Mouse (Mus musculus) liver, postnatal 0 days (tissue): Measurements from ENCODE around the gene Neurl1b. TPM values are rescaled to one million over a fixed set of nuclear protein-coding genes. Genes with fewer than 3 reads are reported as not detected.

Experiments
- ATAC-seq: fragments of 200-750 bp; cut with Nextera tagmentation; 2 replicates; pipeline ENCODE4 v1.8.0; 2017; ENCODE audit warnings: mild to moderate bottlenecking, moderate library complexity
- DNase-seq: peaks from one replicate; pipeline ENCODE4 v3.0.0-alpha.2; 2016
- H3K27ac ChIP-seq: fragments of 300-500 bp; sonication (generic); 2 replicates; pipeline ENCODE4 v1.5.1; 2014; ENCODE audit warnings: antibody characterized with exemption, moderate library complexity, mild to moderate bottlenecking, low read depth
- H3K27me3 ChIP-seq: fragments of 300-500 bp; sonication (generic); 2 replicates; pipeline ENCODE4 v1.6.1; 2014; ENCODE audit warnings: low read length, control low read depth, mixed read lengths; ENCODE audit not compliant: insufficient read depth
- H3K36me3 ChIP-seq: fragments of 300-500 bp; sonication (generic); replicated peaks from 2 replicates; pipeline ENCODE4 v1.6.1; 2014; ENCODE audit warnings: mild to moderate bottlenecking, control low read depth, low read length, moderate library complexity, mixed read lengths; ENCODE audit not compliant: insufficient read depth
- H3K4me1 ChIP-seq: fragments of 300-500 bp; sonication (generic); 2 replicates; pipeline ENCODE4 v1.6.1; 2014; ENCODE audit warnings: antibody characterized with exemption, mild to moderate bottlenecking, control low read depth; ENCODE audit not compliant: insufficient read depth
- H3K4me2 ChIP-seq: fragments of 300-500 bp; sonication (generic); 2 replicates; pipeline ENCODE4 v1.6.1; 2014; ENCODE audit warnings: low read depth, mild to moderate bottlenecking, low read length, moderate library complexity, mixed read lengths
- H3K4me3 ChIP-seq: fragments of 300-500 bp; sonication (generic); 2 replicates; pipeline ENCODE4 v1.5.1; 2014; ENCODE audit warnings: low read depth, low read length
- H3K9ac ChIP-seq: fragments of 300-500 bp; sonication (generic); replicated peaks from 2 replicates; pipeline ENCODE4 v1.6.1; 2014; ENCODE audit warnings: mild to moderate bottlenecking, moderate library complexity
- H3K9me3 ChIP-seq: fragments of 300-500 bp; sonication (generic); 2 replicates; pipeline ENCODE4 v1.6.1; 2016; ENCODE audit warnings: mild to moderate bottlenecking, control low read depth, low read length, mixed read lengths
- CTCF ChIP-seq: sonication (generic); IDR thresholded peaks from 2 replicates; pipeline ENCODE4 v1.5.1; 2016; ENCODE audit warnings: antibody characterized with exemption, low read depth
- EP300 ChIP-seq: IDR thresholded peaks from 2 replicates; pipeline ENCODE4 v1.6.1; 2016; ENCODE audit warnings: antibody characterized with exemption, low read depth, mild to moderate bottlenecking
- WGBS: fragments of 180-500 bp; shearing (Covaris S2); extraction: QIAGEN DNeasy Blood & Tissue Kit; methylation state at CpG from one replicate; pipeline ENCODE4 v1.1.7; 2014; ENCODE audit not compliant: insufficient replicate concordance; 5-methylcytosine and 5-hydroxymethylcytosine counted together
- polyA plus RNA-seq: library from polyadenylated mRNA; unstranded; fragments of >200 nt; fragmentation: Nextera tagmentation; extraction: Ambion mirVana; gene quantifications from 2 replicates; pipeline ENCODE4 v1.2.1, GENCODE M21; 2015

Gene Neurl1b
- polyA plus RNA-seq, 1 experiment from 2014 or later: 0.06 TPM

DNA sequence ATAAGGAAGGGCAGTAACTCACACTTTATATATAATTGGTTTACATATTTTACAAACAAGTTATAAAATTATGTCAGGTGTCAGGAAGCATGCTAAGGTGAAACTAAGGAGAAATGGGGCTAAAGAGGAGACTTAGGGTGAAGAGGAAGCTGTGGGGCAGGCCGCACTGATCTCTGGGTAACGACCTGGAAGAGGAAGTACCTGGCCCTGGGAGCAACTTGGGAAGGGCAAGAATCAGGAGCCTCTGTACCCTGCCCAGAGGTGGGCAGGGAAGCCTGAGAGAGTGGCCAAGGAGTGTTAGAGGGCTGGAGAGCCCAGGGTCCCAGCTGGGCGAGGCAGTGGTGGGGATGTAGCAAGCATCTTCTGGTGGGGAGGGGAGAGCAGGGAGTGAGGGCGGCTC, 66.3 kb downstream of the Neurl1b start:
- WGBS: 57% methylated on average over 4 of the region's 4 CpGs
- no peak for ATAC-seq
- H3K4me1 ChIP-seq: no peaks in the 10 kb centered on the region
- no peak overlapping the region for H3K27ac ChIP-seq
- H3K27me3 ChIP-seq: no peaks in the 10 kb centered on the region
- TF ChIP-seq CTCF (no peak), EP300 (no peak)
- no peak overlapping the region for H3K9ac ChIP-seq
- no peaks in the 10 kb centered on the region for H3K36me3 ChIP-seq
- no peak for DNase-seq
- H3K9me3 ChIP-seq: no peaks in the 10 kb centered on the region
- H3K4me3 ChIP-seq: no peak overlapping the region
- H3K4me2 ChIP-seq: no peak overlapping the region

DNA sequence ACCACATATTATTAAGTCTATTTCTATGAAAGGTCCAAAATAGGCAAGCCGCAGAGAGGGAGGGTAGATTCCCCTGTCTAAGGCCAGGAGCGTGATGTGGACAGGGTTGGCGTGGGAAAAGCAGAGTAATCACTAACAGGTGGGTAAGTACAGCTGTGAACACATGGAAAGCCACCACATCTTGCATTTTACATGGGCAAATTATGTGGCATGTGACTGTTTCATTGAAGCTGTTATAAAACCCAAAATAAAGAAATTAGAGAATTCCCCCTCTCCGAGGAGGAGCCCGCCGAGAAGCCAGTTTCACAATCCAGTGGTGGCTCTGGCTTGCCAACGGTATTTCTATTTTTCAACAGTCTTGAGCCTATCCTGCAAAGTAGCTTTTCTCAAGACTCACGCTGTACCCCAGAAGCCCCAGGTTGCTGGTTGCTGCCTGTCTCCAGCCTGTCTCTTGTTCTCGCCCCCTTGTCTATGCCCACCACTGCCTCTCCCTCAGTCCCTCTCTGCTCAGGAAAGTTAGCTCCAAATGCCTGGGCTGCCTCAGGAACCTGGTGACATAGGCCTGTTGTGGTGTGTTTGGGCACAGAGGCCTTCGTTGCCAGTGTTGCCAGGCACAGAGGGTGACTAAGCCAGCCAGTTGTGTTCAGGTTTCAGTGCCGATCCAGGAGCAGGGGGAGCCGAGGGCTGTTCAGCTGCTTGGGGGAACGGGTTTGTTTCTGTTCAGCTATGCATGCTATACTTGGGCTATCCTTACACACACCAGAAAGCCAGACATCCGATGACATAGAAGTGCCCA, 70.2 kb downstream of the Neurl1b start:
- DNase-seq: no peak
- 77% methylated on average over 14 of the region's 14 CpGs for WGBS

DNA sequence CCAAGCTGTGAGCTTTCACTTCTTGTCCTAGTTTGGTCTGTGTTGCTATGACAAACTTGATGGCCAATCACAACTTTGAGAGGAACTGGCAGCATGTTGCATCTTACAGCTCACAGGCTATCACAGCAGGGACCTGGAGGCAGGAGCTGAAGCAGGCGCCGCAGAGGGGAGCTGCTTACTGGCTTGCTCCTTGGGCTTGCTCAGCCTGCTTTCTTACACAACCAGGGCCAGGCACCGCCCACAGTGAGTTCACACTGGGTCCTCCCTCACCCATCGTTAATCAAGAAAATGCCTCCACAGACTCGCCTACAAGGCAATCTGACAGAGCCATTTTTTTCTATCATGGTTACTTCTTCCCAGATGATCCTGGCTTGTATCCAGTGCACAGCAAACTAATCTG, 72.6 kb downstream of the Neurl1b start:
- no peak for ATAC-seq
- Histone ChIP-seq H3K4me1 (no peaks in the 10 kb centered on the region), H3K27ac (no peak overlapping the region), H3K4me2 (no peak overlapping the region), H3K9me3 (no peaks in the 10 kb centered on the region), H3K36me3 (no peaks in the 10 kb centered on the region), H3K27me3 (no peaks in the 10 kb centered on the region), H3K9ac (no peak overlapping the region), H3K4me3 (no peak overlapping the region)
- TF ChIP-seq EP300 (no peak), CTCF (no peak)
- DNase-seq: no peak
- 65% methylated on average over 5 of the region's 5 CpGs for WGBS

More for the DNA sequence above, 70.2 kb downstream of the Neurl1b start:
- Histone ChIP-seq H3K9me3 (no peaks in the 10 kb centered on the region), H3K4me3 (no peak overlapping the region), H3K36me3 (no peaks in the 10 kb centered on the region), H3K27me3 (no peaks in the 10 kb centered on the region), H3K9ac (no peak overlapping the region), H3K27ac (no peak overlapping the region), H3K4me2 (no peak overlapping the region), H3K4me1 (no peaks in the 10 kb centered on the region)
- TF ChIP-seq CTCF (no peak), EP300 (no peak)
- ATAC-seq: no peak

DNA sequence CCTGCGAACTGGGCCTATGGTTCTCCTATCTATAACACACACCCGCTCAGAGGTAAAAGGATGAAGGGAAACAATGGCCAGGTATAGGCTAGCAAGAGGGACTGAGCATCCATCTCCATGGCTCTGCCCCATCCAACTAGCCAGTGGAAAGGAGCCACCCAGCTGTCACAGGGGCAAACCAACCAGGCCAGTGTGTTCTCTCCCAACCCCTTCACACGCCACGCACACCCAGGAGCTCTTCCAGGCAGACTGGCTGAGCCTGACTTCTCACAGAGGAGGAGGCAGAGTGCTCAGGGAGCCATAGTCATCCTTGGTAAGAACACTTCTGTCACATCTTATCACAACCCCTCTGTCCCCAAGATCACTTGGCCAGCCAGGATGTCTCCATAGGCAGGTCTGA, 73.3 kb downstream of the Neurl1b start:
- no peak overlapping the region for H3K27ac ChIP-seq
- H3K4me1 ChIP-seq: no peaks in the 10 kb centered on the region
- ATAC-seq: no peak
- 91% methylated on average over 4 of the region's 4 CpGs for WGBS
- H3K27me3 ChIP-seq: no peaks in the 10 kb centered on the region
- H3K9me3 ChIP-seq: peaks cover 3% of the 10 kb centered on the region; the same call in 1 of the 2 replicates
- no peak for TF ChIP-seq EP300
- H3K9ac ChIP-seq: no peak overlapping the region
- no peak for DNase-seq
- no peak overlapping the region for H3K4me2 ChIP-seq
- no peaks in the 10 kb centered on the region for H3K36me3 ChIP-seq
- H3K4me3 ChIP-seq: no peak overlapping the region

DNA sequence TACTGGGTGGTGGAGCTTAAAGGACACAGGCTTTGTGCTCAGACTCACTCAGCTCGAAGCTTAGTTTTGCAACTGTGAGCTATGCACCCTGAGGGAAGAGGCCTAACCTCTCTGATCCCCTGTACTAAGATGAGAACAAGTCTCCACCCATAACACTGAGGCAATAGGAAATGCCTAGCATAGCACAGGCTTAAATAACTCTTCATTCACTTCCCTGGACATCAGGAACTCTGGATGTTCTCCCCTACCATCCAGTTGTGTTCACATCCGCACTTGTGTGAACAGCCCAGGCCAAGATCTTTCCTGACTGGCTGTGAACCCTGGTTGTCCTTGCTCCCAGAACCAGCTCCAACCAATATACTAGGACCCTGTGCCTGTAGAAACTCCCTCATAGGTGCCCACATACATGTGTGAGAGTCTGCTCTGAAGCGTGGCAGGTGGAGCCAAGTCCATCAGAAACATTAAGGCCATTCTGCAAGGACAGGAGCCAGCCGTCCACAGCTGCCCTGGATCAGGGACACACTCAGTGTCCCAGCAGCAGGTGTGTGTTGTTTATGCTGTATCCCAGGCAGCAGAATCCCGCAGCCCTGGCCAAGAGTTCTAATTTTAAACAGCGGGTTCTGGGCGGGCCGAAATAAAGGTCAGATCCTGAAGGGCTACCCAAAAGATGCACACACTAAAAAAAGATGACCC, 74.2 kb downstream of the Neurl1b start:
- 73% methylated on average over 8 of the region's 8 CpGs for WGBS
- TF ChIP-seq CTCF: no peak
- TF ChIP-seq EP300: no peak
- no peak overlapping the region for H3K4me3 ChIP-seq
- no peak for ATAC-seq
- H3K9ac ChIP-seq: no peak overlapping the region
- H3K4me1 ChIP-seq: no peaks in the 10 kb centered on the region
- no peaks in the 10 kb centered on the region for H3K27me3 ChIP-seq
- no peak overlapping the region for H3K4me2 ChIP-seq
- no peak overlapping the region for H3K27ac ChIP-seq
- no peaks in the 10 kb centered on the region for H3K36me3 ChIP-seq
- DNase-seq: no peak
- H3K9me3 ChIP-seq: peaks cover 10% of the 10 kb centered on the region

DNA sequence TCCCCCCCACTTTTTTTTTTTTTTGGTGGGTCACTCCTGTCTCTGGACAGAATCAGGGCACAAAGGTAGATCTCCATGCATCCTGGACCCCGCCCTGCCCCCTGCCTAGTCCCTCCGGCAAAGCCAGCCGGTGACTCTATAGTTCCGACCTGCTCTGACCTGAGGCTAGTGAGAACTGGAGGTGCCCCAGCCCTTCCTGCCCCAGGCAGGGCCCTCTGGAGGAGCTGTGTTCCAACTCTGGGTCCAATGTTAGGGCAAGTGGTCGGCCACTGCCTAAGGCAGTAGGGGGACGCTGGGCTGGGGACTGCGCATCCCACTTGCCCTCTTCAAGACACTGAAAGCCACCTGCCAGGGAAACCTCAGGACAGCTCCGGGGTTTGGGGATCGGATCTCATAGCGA, 75.4 kb downstream of the Neurl1b start:
- no peak overlapping the region for H3K9ac ChIP-seq
- ATAC-seq: no peak
- TF ChIP-seq EP300: no peak
- no peak for TF ChIP-seq CTCF
- no peak overlapping the region for H3K4me2 ChIP-seq
- DNase-seq: no peak
- no peaks in the 10 kb centered on the region for H3K27me3 ChIP-seq
- H3K36me3 ChIP-seq: no peaks in the 10 kb centered on the region
- no peaks in the 10 kb centered on the region for H3K4me1 ChIP-seq
- peaks cover 10% of the 10 kb centered on the region for H3K9me3 ChIP-seq
- no peak overlapping the region for H3K4me3 ChIP-seq
- 85% methylated on average over 10 of the region's 10 CpGs for WGBS
- H3K27ac ChIP-seq: no peak overlapping the region
